Mouse (Mus musculus) forebrain, embryonic 11.5 days (tissue): Measurements from ENCODE around the gene Gstp1. TPM values are rescaled to one million over a fixed set of nuclear protein-coding genes. Genes with fewer than 3 reads are reported as not detected.

Source experiments
- ATAC-seq: fragments of 200-750 bp; cut with Nextera tagmentation; replicated peaks from 2 replicates; pipeline ENCODE4 v1.8.0; 2017; ENCODE audit warnings: moderate TSS enrichment; ENCODE audit not compliant: low FRiP score
- DNase-seq: peaks from one replicate; pipeline ENCODE4 v3.0.0-alpha.2; 2017; ENCODE audit warnings: low spot score
- H3K27ac ChIP-seq: fragments of 300-500 bp; sonication (generic); 2 replicates; pipeline ENCODE4 v1.5.1; 2014; ENCODE audit warnings: low read depth, low read length
- H3K27me3 ChIP-seq: fragments of 300-500 bp; sonication (generic); 2 replicates; pipeline ENCODE4 v1.6.1; 2014; ENCODE audit warnings: mild to moderate bottlenecking, low read length, mixed read lengths; ENCODE audit not compliant: control insufficient read depth, insufficient read depth
- H3K36me3 ChIP-seq: fragments of 300-500 bp; sonication (generic); 2 replicates; pipeline ENCODE4 v1.6.1; 2014; ENCODE audit warnings: mild to moderate bottlenecking, low read length, moderate library complexity, mixed read lengths; ENCODE audit not compliant: control insufficient read depth, insufficient read depth
- H3K4me1 ChIP-seq: fragments of 300-500 bp; sonication (generic); replicated peaks from 2 replicates; pipeline ENCODE4 v1.6.1; 2014; ENCODE audit warnings: low read length, mixed read lengths; ENCODE audit not compliant: control insufficient read depth, insufficient read depth
- H3K4me2 ChIP-seq: fragments of 300-500 bp; sonication (generic); 2 replicates; pipeline ENCODE4 v1.6.1; 2014; ENCODE audit warnings: low read depth, mild to moderate bottlenecking, low read length, moderate library complexity, mixed read lengths; ENCODE audit not compliant: severe bottlenecking
- H3K4me3 ChIP-seq: fragments of 300-500 bp; sonication (generic); 2 replicates; pipeline ENCODE4 v1.5.1; 2014; ENCODE audit warnings: low read depth, low read length
- H3K9ac ChIP-seq: fragments of 300-500 bp; sonication (generic); 2 replicates; pipeline ENCODE4 v1.6.1; 2014; ENCODE audit warnings: low read length
- H3K9me3 ChIP-seq: fragments of 300-500 bp; sonication (generic); 2 replicates; pipeline ENCODE4 v1.6.1; 2016; ENCODE audit warnings: low read length, mixed read lengths; ENCODE audit not compliant: control insufficient read depth
- WGBS: fragments of 180-500 bp; shearing (Covaris S2); extraction: QIAGEN DNeasy Blood & Tissue Kit; methylation state at CpG from one replicate; pipeline ENCODE4 v1.1.7; 2014; 5-methylcytosine and 5-hydroxymethylcytosine counted together
- polyA plus RNA-seq: library from polyadenylated mRNA; unstranded; fragments of >200 nt; fragmentation: Nextera tagmentation; extraction: Ambion mirVana; gene quantifications from 2 replicates; pipeline ENCODE4 v1.2.1, GENCODE M21; 2014

The Gstp1 gene
- polyA plus RNA-seq, 1 experiment from 2014 or later: 347 TPM

DNA sequence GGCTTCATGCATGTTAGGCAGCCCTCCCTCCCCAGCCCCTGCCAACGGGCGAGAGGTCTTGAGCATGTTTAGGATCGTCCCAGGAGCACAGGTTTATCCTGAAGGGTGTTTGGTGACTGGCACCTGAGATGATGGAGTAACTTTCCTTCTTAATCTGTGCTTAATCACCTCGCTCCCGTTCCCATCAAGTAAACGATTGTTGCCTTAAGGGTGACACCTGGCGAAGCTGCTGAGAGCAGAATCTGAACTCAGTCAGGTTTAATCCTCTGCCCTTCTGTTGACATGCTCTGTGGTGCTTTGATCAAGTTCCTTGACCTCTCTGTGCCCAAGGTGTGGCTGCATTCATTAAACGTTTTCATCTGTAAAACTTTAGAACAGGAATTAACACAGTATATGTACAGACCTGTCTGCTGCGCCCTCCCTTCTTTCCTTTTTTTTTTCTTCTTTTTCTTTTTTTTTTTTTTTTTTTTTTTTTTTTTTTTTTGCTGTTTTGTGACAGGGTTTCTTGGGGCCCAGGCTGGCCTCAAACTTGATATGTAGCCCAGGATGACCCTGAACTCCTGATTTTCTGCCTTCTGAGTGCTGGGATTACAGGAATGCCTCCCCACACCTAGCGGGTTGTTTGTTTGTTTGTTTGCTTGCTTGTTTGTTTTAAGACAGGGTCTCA, 19.7 kb downstream of the Gstp1 start:
- Histone ChIP-seq H3K4me1 (no peaks in the 10 kb centered on the region; the same call in 1 of the 2 replicates), H3K9ac (no peak overlapping the region), H3K27ac (no peak overlapping the region), H3K27me3 (no peaks in the 10 kb centered on the region), H3K4me2 (no peak overlapping the region), H3K36me3 (no peaks in the 10 kb centered on the region), H3K4me3 (no peak overlapping the region), H3K9me3 (no peaks in the 10 kb centered on the region)
- ATAC-seq (no peak), DNase-seq (no peak)
- 69% methylated on average over 10 of the region's 10 CpGs for WGBS

- no peaks in the 10 kb centered on the region; the same call in 1 of the 2 replicates for H3K36me3 ChIP-seq
- DNase-seq (no peak), ATAC-seq (no peak)
- H3K9ac ChIP-seq: no peak overlapping the region
- H3K4me1 ChIP-seq: peaks cover 5% of the 10 kb centered on the region; the same call in 1 of the 2 replicates
- H3K27me3 ChIP-seq: no peaks in the 10 kb centered on the region
- no peak overlapping the region for H3K4me3 ChIP-seq
- H3K9me3 ChIP-seq: no peaks in the 10 kb centered on the region
- H3K27ac ChIP-seq: no peak overlapping the region
- WGBS: 66% methylated on average over 5 of the region's 5 CpGs
- no peak overlapping the region for H3K4me2 ChIP-seq
Measured at GRCm38 (mm10) chr19:4015635-4016034, 22.1 kb downstream of the Gstp1 start.

- peaks cover 5% of the 10 kb centered on the region; the same call in 1 of the 2 replicates for H3K4me1 ChIP-seq
- ATAC-seq (no peak), DNase-seq (no peak)
- H3K27me3 ChIP-seq: no peaks in the 10 kb centered on the region
- H3K9ac ChIP-seq: no peak overlapping the region
- H3K9me3 ChIP-seq: no peaks in the 10 kb centered on the region
- no peak overlapping the region for H3K4me3 ChIP-seq
- H3K36me3 ChIP-seq: no peaks in the 10 kb centered on the region; the same call in 1 of the 2 replicates
- no peak overlapping the region for H3K27ac ChIP-seq
- no peak overlapping the region for H3K4me2 ChIP-seq
Measured at GRCm38 (mm10) chr19:4014802-4015201, 23.0 kb downstream of the Gstp1 start.

DNA sequence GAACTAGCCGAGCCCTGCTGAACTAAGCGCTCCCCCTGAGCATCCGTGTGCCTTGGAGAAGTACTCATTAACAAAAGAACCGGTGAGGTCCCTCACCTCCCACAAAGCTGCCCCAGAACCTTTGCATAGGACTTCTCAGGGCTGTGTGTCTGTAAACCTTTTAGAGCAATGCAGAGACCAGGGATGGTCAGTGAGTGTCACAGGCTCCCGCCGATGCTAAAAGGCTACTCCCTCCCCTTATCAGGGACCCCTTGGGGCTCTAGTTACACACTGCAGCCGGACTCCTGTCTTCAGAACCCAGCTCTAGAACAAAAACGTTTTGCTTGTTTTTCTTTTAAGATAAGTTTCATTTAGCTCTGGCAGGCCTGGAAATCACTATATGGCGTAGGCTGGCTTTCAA, 24.7 kb downstream of the Gstp1 start:
- DNase-seq (no peak), ATAC-seq (no peak; the same call in 1 of the 2 replicates)
- Histone ChIP-seq H3K27me3 (no peaks in the 10 kb centered on the region), H3K4me1 (peaks cover 5% of the 10 kb centered on the region; the same call in 1 of the 2 replicates), H3K9me3 (no peaks in the 10 kb centered on the region), H3K27ac (no peak overlapping the region), H3K36me3 (no peaks in the 10 kb centered on the region; the same call in 1 of the 2 replicates), H3K4me3 (peak overlapping the region; percentile 76), H3K4me2 (peak overlapping the region; percentile 52), H3K9ac (peak overlapping the region; percentile 59)
- 21% methylated on average over 9 of the region's 9 CpGs for WGBS

DNA sequence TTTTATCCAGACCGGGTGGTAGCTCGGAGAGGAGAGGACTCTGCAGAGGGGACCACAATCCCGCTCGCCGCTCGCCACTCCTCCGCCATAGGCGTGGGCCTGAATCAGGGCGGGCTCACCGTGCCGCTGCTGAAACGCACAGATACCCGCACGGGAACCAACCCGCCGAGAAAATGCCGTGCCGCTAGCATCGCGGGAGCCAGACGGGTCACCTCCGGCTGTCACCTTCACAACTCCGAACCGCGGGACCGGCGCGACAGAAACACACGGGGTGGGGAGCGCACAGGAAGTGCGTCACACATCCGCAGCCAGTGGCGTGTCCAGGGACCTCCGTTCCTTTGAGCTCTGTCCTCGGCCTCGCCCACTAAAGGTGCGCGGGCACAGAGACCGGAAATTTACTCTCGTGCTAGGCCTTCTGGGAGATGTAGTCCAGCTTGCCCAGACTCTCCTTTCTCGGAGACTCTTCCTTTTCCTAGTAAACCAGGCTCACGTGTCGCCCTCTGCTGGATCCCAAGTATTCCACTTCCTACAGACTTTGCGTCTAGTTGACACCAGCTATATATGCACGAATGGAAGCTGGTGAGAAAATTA, 25.3 kb downstream of the Gstp1 start, which contains the start of gene Ndufv1:
Ndufv1 (minus strand) TSS at position 375 of the 591 bp plus-strand sequence.
- Histone ChIP-seq H3K4me1 (peaks cover 5% of the 10 kb centered on the region; the same call in 1 of the 2 replicates), H3K27me3 (no peaks in the 10 kb centered on the region), H3K27ac (no peak within 1 kb of the TSS), H3K9me3 (no peaks in the 10 kb centered on the region), H3K4me2 (peak within 1 kb of the TSS; percentile 65), H3K36me3 (no peaks in the 10 kb centered on the region; the same call in 1 of the 2 replicates), H3K4me3 (peak within 1 kb of the TSS; percentile 76), H3K9ac (peak within 1 kb of the TSS; percentile 64)
- ATAC-seq: peak; percentile 99
- WGBS: under 1% methylated on average over 45 of the region's 45 CpGs
- peak; percentile 98 for DNase-seq

- H3K9me3 ChIP-seq: no peaks in the 10 kb centered on the region
- H3K4me3 ChIP-seq: no peak overlapping the region
- H3K27me3 ChIP-seq: no peaks in the 10 kb centered on the region
- ATAC-seq (no peak), DNase-seq (no peak)
- 95% methylated on average over 5 of the region's 5 CpGs for WGBS
- no peak overlapping the region for H3K9ac ChIP-seq
- H3K4me2 ChIP-seq: no peak overlapping the region
- peaks cover 5% of the 10 kb centered on the region; the same call in 1 of the 2 replicates for H3K4me1 ChIP-seq
- no peaks in the 10 kb centered on the region; the same call in 1 of the 2 replicates for H3K36me3 ChIP-seq
- H3K27ac ChIP-seq: no peak overlapping the region
Measured at GRCm38 (mm10) chr19:4011086-4011485, 26.7 kb downstream of the Gstp1 start.

- Histone ChIP-seq H3K27ac (no peak overlapping the region), H3K27me3 (no peaks in the 10 kb centered on the region), H3K36me3 (no peaks in the 10 kb centered on the region; the same call in 1 of the 2 replicates), H3K4me2 (no peak overlapping the region), H3K4me3 (no peak overlapping the region), H3K9ac (no peak overlapping the region), H3K9me3 (no peaks in the 10 kb centered on the region), H3K4me1 (no peaks in the 10 kb centered on the region; the same call in 1 of the 2 replicates)
- ATAC-seq (no peak), DNase-seq (no peak)
- WGBS: 95% methylated on average over 8 of the region's 8 CpGs
Measured at GRCm38 (mm10) chr19:4005971-4006370, 31.8 kb downstream of the Gstp1 start.

- Histone ChIP-seq H3K9ac (no peak overlapping the region), H3K4me2 (no peak overlapping the region), H3K27ac (no peak overlapping the region), H3K4me3 (no peak overlapping the region), H3K27me3 (no peaks in the 10 kb centered on the region), H3K9me3 (no peaks in the 10 kb centered on the region), H3K4me1 (no peaks in the 10 kb centered on the region; the same call in 1 of the 2 replicates), H3K36me3 (no peaks in the 10 kb centered on the region; the same call in 1 of the 2 replicates)
- 95% methylated on average over 9 of the region's 9 CpGs for WGBS
- no peak for ATAC-seq
- no peak for DNase-seq
Measured at GRCm38 (mm10) chr19:4005091-4005490, 32.7 kb downstream of the Gstp1 start.
